25 mouse cellular contexts compared by ENCODE assay signal in the genomic region with DNA sequence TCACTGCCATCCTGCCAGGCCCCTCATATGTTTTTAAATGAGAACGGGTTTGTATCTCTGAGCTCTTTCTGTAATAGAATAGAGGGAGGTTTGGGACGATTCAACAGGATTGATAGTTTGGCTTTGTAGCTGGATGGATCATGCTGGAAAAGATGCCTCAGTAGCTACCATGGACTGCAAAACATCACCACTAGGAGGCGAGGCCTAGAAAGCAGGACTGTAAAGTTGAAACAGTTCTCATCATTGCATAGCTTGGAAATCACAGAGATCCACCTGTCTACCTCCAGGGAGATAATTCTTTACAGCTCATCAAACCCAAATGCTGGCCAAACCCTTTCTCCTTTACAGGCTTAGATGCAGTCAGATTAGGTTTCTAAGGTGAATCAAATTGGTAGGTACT. TPM values are rescaled to one million over a fixed set of nuclear protein-coding genes. Genes with fewer than 3 reads are reported as not detected.
A peak's percentile ranks its signal among the peaks of the same experiment; 100 is the strongest.
DNase-seq lines count a peak whose midpoint lies in the region; ATAC-seq and TF ChIP-seq lines count a peak whose summit lies in the region.
"Had no signal": no experiment of that assay in that cellular context is flagged by ENCODE, and none has a peak within 500 bp of the region (broad histone marks: within the 10 kb centered on the region; RNA-seq: fewer than 3 reads in every experiment).

No protein-coding gene starts in this region.

- no peak overlapping the region for H3K4me2 ChIP-seq in heart, postnatal 0 days (ENCODE audit: low read depth, low read length)
- H3K4me2 ChIP-seq in liver, embryonic 14.5 days (ENCODE audit: low read depth): no peak overlapping the region
- no peak overlapping the region for H3K4me2 ChIP-seq in liver, embryonic 11.5 days
- H3K4me2 ChIP-seq: hindbrain, embryonic 12.5 days; liver, embryonic 15.5 days had no signal

- no peak overlapping the region for H3K27ac ChIP-seq in heart, postnatal 0 days (ENCODE audit: low read depth)
- H3K27ac ChIP-seq in liver, embryonic 14.5 days: no peak overlapping the region
- no peak overlapping the region for H3K27ac ChIP-seq in liver, embryonic 11.5 days (ENCODE audit: low read depth, low read length)
- H3K27ac ChIP-seq: embryonic facial prominence, embryonic 10.5 days; gastrocnemius, adult 2 months; hindbrain, embryonic 12.5 days; liver, embryonic 15.5 days had no signal

- peaks cover 43% of the 10 kb centered on the region for H3K36me3 ChIP-seq in heart, postnatal 0 days (replicated peaks; ENCODE audit: control insufficient read depth, insufficient read depth, low read length)
- H3K36me3 ChIP-seq in liver, embryonic 14.5 days (replicated peaks; ENCODE audit: control insufficient read depth, insufficient read depth, low read depth): peaks cover 13% of the 10 kb centered on the region
- peaks cover 18% of the 10 kb centered on the region for H3K36me3 ChIP-seq in liver, embryonic 11.5 days (ENCODE audit: control insufficient read depth, insufficient read depth, low read length)

- H3K4me3 ChIP-seq in heart, postnatal 0 days (ENCODE audit: low read depth, low read length): no peak overlapping the region
- H3K4me3 ChIP-seq in liver, embryonic 14.5 days (ENCODE audit: insufficient read depth in 1 of 2, low read depth in 2 of 2, low read length in 2 of 2): no peak overlapping the region
- no peak overlapping the region for H3K4me3 ChIP-seq in liver, embryonic 11.5 days (ENCODE audit: low read depth, low read length)
- H3K4me3 ChIP-seq: embryonic facial prominence, embryonic 10.5 days; gastrocnemius, adult 2 months; hindbrain, embryonic 12.5 days; liver, embryonic 15.5 days had no signal

- TF ChIP-seq CTCF in heart, postnatal 0 days (IDR thresholded peaks at IDR 0.05; ENCODE audit: low read depth): peak; percentile 43
- peak; percentile 49; the same call in 1 of the 2 replicates for TF ChIP-seq CTCF in liver, embryonic 14.5 days (IDR thresholded peaks at IDR 0.05; ENCODE audit: low read depth)

- no peaks in the 10 kb centered on the region for H3K27me3 ChIP-seq in heart, postnatal 0 days (ENCODE audit: control insufficient read depth, insufficient read depth, low read length)
- H3K27me3 ChIP-seq in liver, embryonic 14.5 days (ENCODE audit: control insufficient read depth, insufficient read depth, low read length): no peaks in the 10 kb centered on the region
- H3K27me3 ChIP-seq in liver, embryonic 11.5 days (replicated peaks; ENCODE audit: control insufficient read depth, insufficient read depth, low read length): no peaks in the 10 kb centered on the region
- H3K27me3 ChIP-seq: hindbrain, embryonic 12.5 days; liver, embryonic 15.5 days had no signal

- WGBS in heart, postnatal 0 days: 81% methylated on average over 3 of the region's 3 CpGs
- 65% methylated on average over 3 of the region's 3 CpGs for WGBS in liver, embryonic 14.5 days (ENCODE audit: insufficient replicate concordance)
- WGBS in liver, embryonic 11.5 days: 82% methylated on average over 3 of the region's 3 CpGs

- TF ChIP-seq EP300 in heart, postnatal 0 days (IDR thresholded peaks at IDR 0.05; ENCODE audit: low read depth): no peak
- TF ChIP-seq EP300 in liver, embryonic 14.5 days (IDR thresholded peaks at IDR 0.05; ENCODE audit: low read depth): no peak

- ATAC-seq in heart, postnatal 0 days (ENCODE audit: insufficient read depth, low read depth): no peak
- no peak for ATAC-seq in liver, embryonic 14.5 days (ENCODE audit: insufficient read depth)
- ATAC-seq in liver, embryonic 11.5 days (replicated peaks; ENCODE audit: low FRiP score): no peak

- H3K4me1 ChIP-seq in heart, postnatal 0 days (ENCODE audit: control insufficient read depth, insufficient read depth): peaks cover 18% of the 10 kb centered on the region
- H3K4me1 ChIP-seq in liver, embryonic 14.5 days (replicated peaks; ENCODE audit: control insufficient read depth in 2 of 2, insufficient read depth in 2 of 2, low read length in 1 of 2): peaks cover 0 to 2% of the 10 kb centered on the region in 2 experiments; a peak in 1 of 4 replicates
- H3K4me1 ChIP-seq in liver, embryonic 11.5 days (replicated peaks; ENCODE audit: control insufficient read depth, insufficient read depth, low read length): peaks cover 5% of the 10 kb centered on the region; the same call in 1 of the 2 replicates
- H3K4me1 ChIP-seq: liver, embryonic 15.5 days had no signal

- H3K9me3 ChIP-seq in heart, postnatal 0 days (replicated peaks; ENCODE audit: control insufficient read depth, low read length): no peaks in the 10 kb centered on the region
- no peaks in the 10 kb centered on the region; the same call in 1 of the 2 replicates for H3K9me3 ChIP-seq in liver, embryonic 14.5 days (ENCODE audit: control insufficient read depth, low read length)
- no peaks in the 10 kb centered on the region for H3K9me3 ChIP-seq in liver, embryonic 11.5 days (ENCODE audit: control insufficient read depth, low read length)
- H3K9me3 ChIP-seq: embryonic facial prominence, embryonic 10.5 days; hindbrain, embryonic 12.5 days; liver, embryonic 15.5 days had no signal

- no peak overlapping the region for H3K9ac ChIP-seq in heart, postnatal 0 days (replicated peaks; ENCODE audit: low read depth, low read length)
- H3K9ac ChIP-seq in liver, embryonic 14.5 days (replicated peaks): no peak overlapping the region
- no peak overlapping the region for H3K9ac ChIP-seq in liver, embryonic 11.5 days (ENCODE audit: low read depth, low read length)
- H3K9ac ChIP-seq: hindbrain, embryonic 12.5 days; liver, embryonic 15.5 days had no signal

- DNase-seq in heart, postnatal 0 days (ENCODE audit: low spot score): no peak
- DNase-seq in heart, adult 8-10 months (ENCODE audit: low spot score): no peak
- no peak for DNase-seq in liver, embryonic 14.5 days (ENCODE audit: low read depth in 3 of 3, low spot score in 3 of 3)
- DNase-seq in liver, embryonic 11.5 days (ENCODE audit: low spot score): no peak
- DNase-seq in 3T3-L1 (ENCODE audit: low read depth, low spot score) (peak; percentile 13), NIH3T3 (ENCODE audit: low read depth) (peak; percentile 11)
- no peak for DNase-seq in adrenal gland, postnatal 36 days
- no peak for DNase-seq in spleen, adult 12 weeks (ENCODE audit: low spot score)
- DNase-seq: adrenal gland, adult 2 months; cerebellum, adult 11-12 months; cerebellum, postnatal 36 days; gastrocnemius, adult 2 months; heart, adult 18-20 months; heart, postnatal 10 days; kidney, adult 11 months; kidney, postnatal 36 days; layer of hippocampus, postnatal 36 days; left cerebral cortex, postnatal 4 days; right cerebral cortex, postnatal 14 days; thymus, postnatal 14 days had no signal

RNA-seq across cellular contexts. Expression of a gene that starts 6.0 kb away (rescaled TPM):
- 1.0 and 1.9 TPM in 2 replicates for total RNA-seq in heart, postnatal 0 days (2014; rRNA removed; ENCODE audit: low replicate concordance)
- polyA plus RNA-seq in heart, postnatal 0 days (2015; fragmentation: Nextera tagmentation; extraction: Ambion mirVana): 3.9 and 4.3 TPM in 2 replicates
- total RNA-seq in heart, adult 8-10 months (2022): 10 to 100 TPM; 51.1 to 70.8 (median 68.7) TPM
- 0.02 TPM in 1 of 2 replicates, not detected in the other for polyA plus RNA-seq in liver, embryonic 14.5 days (2012; rRNA removed)
- polyA plus RNA-seq in liver, embryonic 14.5 days (2014; fragmentation: Nextera tagmentation; extraction: Ambion mirVana): not detected in 2 replicates
- polyA plus RNA-seq in liver, embryonic 11.5 days (2014; fragmentation: Nextera tagmentation; extraction: Ambion mirVana): 0.30 TPM in 1 of 2 replicates, not detected in the other
- 1,000 to 10,000 TPM in 1 of 2 experiments, 100 to 1,000 TPM in 1; 749 to 1,266 TPM for total RNA-seq in adrenal gland, postnatal 36 days (2021)
- polyA plus RNA-seq: C2C12, G1E had no signal

RNA-seq across cellular contexts. Expression of a gene that starts 11.8 kb away (rescaled TPM):
- total RNA-seq in heart, postnatal 0 days (2014; rRNA removed; ENCODE audit: low replicate concordance): 797 and 949 TPM in 2 replicates
- polyA plus RNA-seq in heart, postnatal 0 days (2015; fragmentation: Nextera tagmentation; extraction: Ambion mirVana): 1,243 and 1,339 TPM in 2 replicates
- 100 to 1,000 TPM; 498 to 518 (median 508) TPM for total RNA-seq in heart, adult 8-10 months (2022)
- 95.8 and 107 TPM in 2 replicates for polyA plus RNA-seq in liver, embryonic 14.5 days (2012; rRNA removed)
- 242 and 250 TPM in 2 replicates for polyA plus RNA-seq in liver, embryonic 14.5 days (2014; fragmentation: Nextera tagmentation; extraction: Ambion mirVana)
- polyA plus RNA-seq in liver, embryonic 11.5 days (2014; fragmentation: Nextera tagmentation; extraction: Ambion mirVana): 355 and 359 TPM in 2 replicates
- total RNA-seq in adrenal gland, postnatal 36 days (2021): 100 to 1,000 TPM; 306 to 313 TPM

RNA-seq across cellular contexts. Expression of a gene that starts 39.5 kb away (rescaled TPM):
- total RNA-seq in heart, postnatal 0 days (2014; rRNA removed; ENCODE audit: low replicate concordance): not detected in 2 replicates
- 0.34 and 0.62 TPM in 2 replicates for polyA plus RNA-seq in heart, postnatal 0 days (2015; fragmentation: Nextera tagmentation; extraction: Ambion mirVana)
- under 1 TPM; 0.28 to 0.60 (median 0.49) TPM for total RNA-seq in heart, adult 8-10 months (2022)
- 9.5 and 9.6 TPM in 2 replicates for polyA plus RNA-seq in liver, embryonic 14.5 days (2012; rRNA removed)
- polyA plus RNA-seq in liver, embryonic 14.5 days (2014; fragmentation: Nextera tagmentation; extraction: Ambion mirVana): 7.6 and 9.6 TPM in 2 replicates
- 7.8 and 9.2 TPM in 2 replicates for polyA plus RNA-seq in liver, embryonic 11.5 days (2014; fragmentation: Nextera tagmentation; extraction: Ambion mirVana)
- 1 to 10 TPM; 2.3 to 3.7 TPM for total RNA-seq in adrenal gland, postnatal 36 days (2021)
- polyA plus RNA-seq: C2C12, G1E had no signal

RNA-seq across cellular contexts. Expression of a gene that starts 40.2 kb away (rescaled TPM):
- 9.9 and 20.1 TPM in 2 replicates for total RNA-seq in heart, postnatal 0 days (2014; rRNA removed; ENCODE audit: low replicate concordance)
- 11.3 and 12.9 TPM in 2 replicates for polyA plus RNA-seq in heart, postnatal 0 days (2015; fragmentation: Nextera tagmentation; extraction: Ambion mirVana)
- total RNA-seq in heart, adult 8-10 months (2022): 1 to 10 TPM; 4.8 to 5.3 (median 4.9) TPM
- 23.8 and 25.6 TPM in 2 replicates for polyA plus RNA-seq in liver, embryonic 14.5 days (2012; rRNA removed)
- polyA plus RNA-seq in liver, embryonic 14.5 days (2014; fragmentation: Nextera tagmentation; extraction: Ambion mirVana): 30.5 and 33.4 TPM in 2 replicates
- 66.4 and 74.2 TPM in 2 replicates for polyA plus RNA-seq in liver, embryonic 11.5 days (2014; fragmentation: Nextera tagmentation; extraction: Ambion mirVana)
- 10 to 100 TPM; 14.0 to 21.1 TPM for total RNA-seq in adrenal gland, postnatal 36 days (2021)

Comparison
In these comparisons a context has a peak if more than half of its experiments do, and no peak if none do; other contexts are left out.
1. RNA of a gene that starts 6.0 kb away (total RNA-seq): 749 to 1,266 TPM in adrenal gland, postnatal 36 days and 51.1 to 70.8 TPM in heart, adult 8-10 months; 1.0 to 1.9 TPM in heart, postnatal 0 days; every median in the first group is over 10 times any median in the second.
2. DNase-seq: peak in 3T3-L1 (single experiment) and NIH3T3 (single experiment); none in heart, postnatal 0 days (single experiment), heart, adult 8-10 months (single experiment), liver, embryonic 14.5 days (0 of 3), liver, embryonic 11.5 days (single experiment), adrenal gland, postnatal 36 days (0 of 2) and spleen, adult 12 weeks (single experiment).